Mouse (Mus musculus): ENCODE data around the gene Evi5. TPM values are rescaled to one million over a fixed set of nuclear protein-coding genes. Genes with fewer than 3 reads are reported as not detected.
A peak's percentile ranks its signal among the peaks of the same experiment; 100 is the strongest.

Gene Evi5
- polyA plus RNA-seq, 1 experiment: 15.1 TPM

GRCm38 (mm10) chr5:107834287-107834686, 40.6 kb downstream of the Evi5 start:
- no peak overlapping the region; the same call in 1 of the 2 replicates for H3K4me3 ChIP-seq (ENCODE audit: control insufficient read depth, low read depth, low read length)
- H3K4me1 ChIP-seq (ENCODE audit: control insufficient read depth, insufficient read depth, low read length): no peaks in the 10 kb centered on the region
- TF ChIP-seq POLR2A (IDR thresholded peaks at IDR 0.05; ENCODE audit: control insufficient read depth, low read depth, low read length): no peak
- no peak for TF ChIP-seq CTCF (IDR thresholded peaks at IDR 0.05; ENCODE audit: control insufficient read depth, insufficient read depth, insufficient replicate concordance, low read depth, low read length)
- H3K27ac ChIP-seq (ENCODE audit: control insufficient read depth, insufficient read depth, low read depth, low read length): no peak overlapping the region
- H3K36me3 ChIP-seq (ENCODE audit: control insufficient read depth, insufficient read depth, low read length): no peaks in the 10 kb centered on the region
- no peaks in the 10 kb centered on the region for H3K27me3 ChIP-seq (ENCODE audit: control insufficient read depth, insufficient read depth, low read length)

- no peak overlapping the region for H3K27ac ChIP-seq (ENCODE audit: control insufficient read depth, insufficient read depth, low read depth, low read length)
- H3K4me1 ChIP-seq (ENCODE audit: control insufficient read depth, insufficient read depth, low read length): no peaks in the 10 kb centered on the region
- TF ChIP-seq POLR2A (IDR thresholded peaks at IDR 0.05; ENCODE audit: control insufficient read depth, low read depth, low read length): no peak
- TF ChIP-seq CTCF (IDR thresholded peaks at IDR 0.05; ENCODE audit: control insufficient read depth, insufficient read depth, insufficient replicate concordance, low read depth, low read length): no peak
- no peaks in the 10 kb centered on the region for H3K36me3 ChIP-seq (ENCODE audit: control insufficient read depth, insufficient read depth, low read length)
- H3K4me3 ChIP-seq (ENCODE audit: control insufficient read depth, low read depth, low read length): no peak overlapping the region
- no peaks in the 10 kb centered on the region for H3K27me3 ChIP-seq (ENCODE audit: control insufficient read depth, insufficient read depth, low read length)
Observed at GRCm38 (mm10) chr5:107831351-107831750, 43.6 kb downstream of the Evi5 start.

- no peak for TF ChIP-seq CTCF (IDR thresholded peaks at IDR 0.05; ENCODE audit: control insufficient read depth, insufficient read depth, insufficient replicate concordance, low read depth, low read length)
- TF ChIP-seq POLR2A (IDR thresholded peaks at IDR 0.05; ENCODE audit: control insufficient read depth, low read depth, low read length): peak; percentile 94
- no peaks in the 10 kb centered on the region for H3K36me3 ChIP-seq (ENCODE audit: control insufficient read depth, insufficient read depth, low read length)
- peak within 1 kb of the TSS; percentile 91 for H3K4me3 ChIP-seq (ENCODE audit: control insufficient read depth, low read depth, low read length)
- no peaks in the 10 kb centered on the region for H3K4me1 ChIP-seq (ENCODE audit: control insufficient read depth, insufficient read depth, low read length)
- peak within 1 kb of the TSS; percentile 97 for H3K27ac ChIP-seq (ENCODE audit: control insufficient read depth, insufficient read depth, low read depth, low read length)
- H3K27me3 ChIP-seq (ENCODE audit: control insufficient read depth, insufficient read depth, low read length): no peaks in the 10 kb centered on the region
Observed at GRCm38 (mm10) chr5:107829998-107830560, 44.8 kb downstream of the Evi5 start, which contains the start of gene Ube2d2b. Gene Ube2d2b (plus strand): TSS chr5:107830099.

- H3K4me3 ChIP-seq (ENCODE audit: control insufficient read depth, low read depth, low read length): no peak overlapping the region
- TF ChIP-seq POLR2A (IDR thresholded peaks at IDR 0.05; ENCODE audit: control insufficient read depth, low read depth, low read length) (no peak), CTCF (IDR thresholded peaks at IDR 0.05; ENCODE audit: control insufficient read depth, insufficient read depth, insufficient replicate concordance, low read depth, low read length) (no peak)
- no peaks in the 10 kb centered on the region for H3K27me3 ChIP-seq (ENCODE audit: control insufficient read depth, insufficient read depth, low read length)
- H3K4me1 ChIP-seq (ENCODE audit: control insufficient read depth, insufficient read depth, low read length): no peaks in the 10 kb centered on the region
- H3K27ac ChIP-seq (ENCODE audit: control insufficient read depth, insufficient read depth, low read depth, low read length): no peak overlapping the region
- H3K36me3 ChIP-seq (ENCODE audit: control insufficient read depth, insufficient read depth, low read length): no peaks in the 10 kb centered on the region
Observed at GRCm38 (mm10) chr5:107822521-107822920, 52.4 kb downstream of the Evi5 start.

- TF ChIP-seq POLR2A (IDR thresholded peaks at IDR 0.05; ENCODE audit: control insufficient read depth, low read depth, low read length): no peak
- H3K4me1 ChIP-seq (ENCODE audit: control insufficient read depth, insufficient read depth, low read length): no peaks in the 10 kb centered on the region
- H3K27ac ChIP-seq (ENCODE audit: control insufficient read depth, insufficient read depth, low read depth, low read length): no peak overlapping the region
- H3K27me3 ChIP-seq (ENCODE audit: control insufficient read depth, insufficient read depth, low read length): no peaks in the 10 kb centered on the region
- no peaks in the 10 kb centered on the region for H3K36me3 ChIP-seq (ENCODE audit: control insufficient read depth, insufficient read depth, low read length)
- no peak overlapping the region for H3K4me3 ChIP-seq (ENCODE audit: control insufficient read depth, low read depth, low read length)
Observed at GRCm38 (mm10) chr5:107814651-107815050, 60.3 kb downstream of the Evi5 start.

GRCm38 (mm10) chr5:107807496-107807895, 67.4 kb downstream of the Evi5 start:
- no peak for TF ChIP-seq CTCF (IDR thresholded peaks at IDR 0.05; ENCODE audit: control insufficient read depth, insufficient read depth, insufficient replicate concordance, low read depth, low read length)
- TF ChIP-seq POLR2A (IDR thresholded peaks at IDR 0.05; ENCODE audit: control insufficient read depth, low read depth, low read length): no peak
- H3K27me3 ChIP-seq (ENCODE audit: control insufficient read depth, insufficient read depth, low read length): no peaks in the 10 kb centered on the region
- no peak overlapping the region for H3K27ac ChIP-seq (ENCODE audit: control insufficient read depth, insufficient read depth, low read depth, low read length)
- H3K4me3 ChIP-seq (ENCODE audit: control insufficient read depth, low read depth, low read length): no peak overlapping the region
- H3K36me3 ChIP-seq (ENCODE audit: control insufficient read depth, insufficient read depth, low read length): no peaks in the 10 kb centered on the region
- H3K4me1 ChIP-seq (ENCODE audit: control insufficient read depth, insufficient read depth, low read length): no peaks in the 10 kb centered on the region

GRCm38 (mm10) chr5:107802621-107803020, 72.3 kb downstream of the Evi5 start:
- TF ChIP-seq POLR2A (IDR thresholded peaks at IDR 0.05; ENCODE audit: control insufficient read depth, low read depth, low read length) (no peak), CTCF (IDR thresholded peaks at IDR 0.05; ENCODE audit: control insufficient read depth, insufficient read depth, insufficient replicate concordance, low read depth, low read length) (no peak)
- H3K4me1 ChIP-seq (ENCODE audit: control insufficient read depth, insufficient read depth, low read length): no peaks in the 10 kb centered on the region
- H3K36me3 ChIP-seq (ENCODE audit: control insufficient read depth, insufficient read depth, low read length): no peaks in the 10 kb centered on the region
- no peak overlapping the region for H3K4me3 ChIP-seq (ENCODE audit: control insufficient read depth, low read depth, low read length)
- no peak overlapping the region for H3K27ac ChIP-seq (ENCODE audit: control insufficient read depth, insufficient read depth, low read depth, low read length)
- no peaks in the 10 kb centered on the region for H3K27me3 ChIP-seq (ENCODE audit: control insufficient read depth, insufficient read depth, low read length)

- no peak overlapping the region for H3K27ac ChIP-seq (ENCODE audit: control insufficient read depth, insufficient read depth, low read depth, low read length)
- H3K27me3 ChIP-seq (ENCODE audit: control insufficient read depth, insufficient read depth, low read length): no peaks in the 10 kb centered on the region
- no peaks in the 10 kb centered on the region for H3K4me1 ChIP-seq (ENCODE audit: control insufficient read depth, insufficient read depth, low read length)
- no peaks in the 10 kb centered on the region for H3K36me3 ChIP-seq (ENCODE audit: control insufficient read depth, insufficient read depth, low read length)
- TF ChIP-seq POLR2A (IDR thresholded peaks at IDR 0.05; ENCODE audit: control insufficient read depth, low read depth, low read length) (no peak), CTCF (IDR thresholded peaks at IDR 0.05; ENCODE audit: control insufficient read depth, insufficient read depth, insufficient replicate concordance, low read depth, low read length) (no peak)
- H3K4me3 ChIP-seq (ENCODE audit: control insufficient read depth, low read depth, low read length): no peak overlapping the region
Observed at GRCm38 (mm10) chr5:107801234-107801633, 73.7 kb downstream of the Evi5 start.
